Mouse (Mus musculus) embryonic facial prominence, embryonic 15.5 days (tissue): ENCODE measurements around the gene Slc35e3. TPM values are rescaled to one million over a fixed set of nuclear protein-coding genes. Genes with fewer than 3 reads are reported as not detected.
A peak's percentile ranks its signal among the peaks of the same experiment; 100 is the strongest.

Source experiments
- ATAC-seq: fragments of 200-750 bp; cut with Nextera tagmentation; 2 replicates; pipeline ENCODE4 v1.8.0; 2017; ENCODE audit warnings: low read depth, moderate TSS enrichment; ENCODE audit not compliant: insufficient number of reproducible peaks, low FRiP score, low TSS enrichment
- H3K27ac ChIP-seq: fragments of 300-500 bp; sonication (generic); replicated peaks from 2 replicates; pipeline ENCODE4 v1.5.1; 2015; ENCODE audit warnings: mild to moderate bottlenecking, inconsistent platforms
- H3K27me3 ChIP-seq: fragments of 300-500 bp; sonication (generic); 2 replicates; pipeline ENCODE4 v1.6.1; 2015; ENCODE audit warnings: inconsistent platforms
- H3K36me3 ChIP-seq: fragments of 300-500 bp; sonication (generic); 2 replicates; pipeline ENCODE4 v1.6.1; 2015; ENCODE audit warnings: mild to moderate bottlenecking, inconsistent platforms
- H3K4me1 ChIP-seq: fragments of 300-500 bp; sonication (generic); 2 replicates; pipeline ENCODE4 v1.6.1; 2015; ENCODE audit warnings: inconsistent platforms
- H3K4me2 ChIP-seq: fragments of 300-500 bp; sonication (generic); replicated peaks from 2 replicates; pipeline ENCODE4 v1.6.1; 2015; ENCODE audit warnings: mild to moderate bottlenecking, inconsistent platforms
- H3K4me3 ChIP-seq: fragments of 300-500 bp; sonication (generic); replicated peaks from 2 replicates; pipeline ENCODE4 v1.5.1; 2015; ENCODE audit warnings: mild to moderate bottlenecking, inconsistent platforms
- H3K9ac ChIP-seq: fragments of 300-500 bp; sonication (generic); 2 replicates; pipeline ENCODE4 v1.6.1; 2015; ENCODE audit warnings: inconsistent platforms
- H3K9me3 ChIP-seq: fragments of 300-500 bp; sonication (generic); replicated peaks from 2 replicates; pipeline ENCODE4 v1.6.1; 2016; ENCODE audit warnings: inconsistent platforms
- WGBS: fragments of 180-500 bp; shearing (Covaris S2); methylation state at CpG from one replicate; pipeline ENCODE4 v1.1.7; 2015; 5-methylcytosine and 5-hydroxymethylcytosine counted together
- polyA plus RNA-seq: library from polyadenylated mRNA; unstranded; fragments of >200 nt; fragmentation: Nextera tagmentation; extraction: Ambion mirVana; gene quantifications from 2 replicates; pipeline ENCODE4 v1.2.1, GENCODE M21; 2015

Gene Slc35e3
- polyA plus RNA-seq, result 20.9 and 22.7 TPM in 2 replicates

DNA sequence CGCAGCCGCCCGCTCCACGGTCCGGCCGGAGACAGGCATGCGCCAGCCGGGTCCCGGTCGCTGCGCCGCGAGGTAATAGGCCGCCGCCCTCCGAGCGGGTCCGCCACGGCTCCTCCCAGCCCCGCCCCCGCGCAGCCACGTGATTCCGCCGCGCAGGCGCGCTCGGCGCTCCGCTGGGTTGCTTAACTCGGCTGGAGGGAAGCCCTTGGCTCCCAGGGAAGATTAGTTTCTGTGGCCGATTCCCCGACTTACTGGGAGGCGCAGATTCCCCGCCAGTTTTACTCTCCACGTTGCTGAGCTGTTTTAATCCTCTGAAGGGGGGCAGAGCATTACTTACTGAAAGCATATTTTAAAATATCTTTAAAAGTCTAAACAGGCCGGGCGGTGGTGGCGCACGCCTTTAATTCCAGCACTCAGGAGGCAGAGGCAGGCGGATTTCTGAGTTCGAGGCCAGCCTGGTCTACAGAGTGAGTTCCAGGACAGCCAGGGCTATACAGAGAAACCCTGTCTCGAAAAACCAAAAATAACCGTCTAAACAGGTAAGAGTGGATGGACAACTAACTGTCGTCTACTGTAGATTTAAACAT is at the start of gene Slc35e3:
Slc35e3 (minus strand) TSS at position 69 of the 587 bp plus-strand sequence.
- Histone ChIP-seq H3K4me2 (peak within 1 kb of the TSS; percentile 80), H3K36me3 (peaks cover 24% of the 10 kb centered on the region), H3K9ac (peak within 1 kb of the TSS; percentile 47), H3K27me3 (no peaks in the 10 kb centered on the region), H3K9me3 (no peaks in the 10 kb centered on the region), H3K4me1 (peaks cover 8% of the 10 kb centered on the region), H3K4me3 (peak within 1 kb of the TSS; percentile 52), H3K27ac (peak within 1 kb of the TSS; percentile 84)
- WGBS, result 13% methylated on average over 46 of the region's 46 CpGs
- ATAC-seq, result peak; percentile 94

DNA sequence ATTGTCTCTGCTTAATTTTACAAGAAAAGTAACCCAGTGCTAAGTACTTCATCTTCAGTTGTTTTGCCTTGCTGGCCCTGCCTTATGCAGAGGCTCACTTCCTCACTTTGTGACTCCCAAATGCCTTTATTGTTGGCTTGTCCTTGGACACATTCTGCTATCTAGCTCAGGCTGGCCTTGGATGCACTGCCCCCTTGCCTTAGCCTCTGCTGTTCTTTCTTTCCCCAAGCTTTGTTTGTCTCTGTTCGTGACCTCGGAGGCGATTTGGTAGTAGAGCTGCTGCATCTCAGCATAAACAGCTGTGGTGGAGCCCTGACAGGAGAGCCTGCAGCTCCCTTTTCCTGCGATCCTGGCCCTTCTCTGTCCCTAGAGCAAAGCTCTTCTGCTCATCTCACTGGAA is 49.0 kb upstream of the Slc35e3 start:
- Histone ChIP-seq H3K9ac (no peak overlapping the region), H3K36me3 (no peaks in the 10 kb centered on the region), H3K9me3 (no peaks in the 10 kb centered on the region), H3K4me1 (peaks cover 20% of the 10 kb centered on the region), H3K27ac (no peak overlapping the region), H3K27me3 (no peaks in the 10 kb centered on the region), H3K4me2 (no peak overlapping the region), H3K4me3 (no peak overlapping the region)
- no peak for ATAC-seq
- WGBS, result 89% methylated on average over 4 of the region's 4 CpGs

DNA sequence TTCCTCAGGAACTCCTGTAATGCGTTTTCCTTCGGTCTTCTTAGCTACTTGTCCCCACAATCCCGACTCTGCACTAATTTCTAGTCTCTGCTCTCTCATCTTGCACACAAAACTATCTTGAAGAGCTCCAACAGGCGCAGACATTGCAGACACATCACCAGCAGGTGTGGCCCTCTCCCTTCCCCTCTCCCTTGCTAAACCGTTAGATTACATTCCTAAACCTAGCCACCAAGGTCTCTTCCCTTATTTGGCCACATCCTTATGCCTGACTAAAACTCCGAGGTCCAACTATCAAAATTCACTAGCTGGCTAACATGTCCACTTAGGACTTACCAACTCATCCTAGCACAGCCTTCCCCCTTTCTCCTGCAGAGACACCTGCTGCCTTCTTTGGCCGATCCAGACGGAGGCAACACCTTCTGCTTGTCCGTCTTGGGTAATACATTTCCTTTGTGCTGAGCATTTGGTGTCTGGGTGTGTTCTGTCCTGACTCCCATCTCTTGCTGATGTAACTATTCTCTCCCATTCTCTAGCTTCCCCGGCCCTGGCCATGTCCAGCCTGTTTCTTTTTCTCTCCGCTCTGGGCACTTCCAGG is 47.4 kb upstream of the Slc35e3 start:
- H3K4me2 ChIP-seq, result peak overlapping the region; percentile 57; the same call in 1 of the 2 replicates
- ATAC-seq, result no peak
- 69% methylated on average over 11 of the region's 11 CpGs for WGBS
- H3K27ac ChIP-seq, result no peak overlapping the region
- no peaks in the 10 kb centered on the region for H3K27me3 ChIP-seq
- H3K9me3 ChIP-seq, result no peaks in the 10 kb centered on the region
- no peak overlapping the region for H3K4me3 ChIP-seq
- H3K9ac ChIP-seq, result no peak overlapping the region
- peaks cover 20% of the 10 kb centered on the region for H3K4me1 ChIP-seq
- H3K36me3 ChIP-seq, result 0 out of 2 replicates have a peak, but pooled peaks cover under 1% of the 10 kb centered on the region

DNA sequence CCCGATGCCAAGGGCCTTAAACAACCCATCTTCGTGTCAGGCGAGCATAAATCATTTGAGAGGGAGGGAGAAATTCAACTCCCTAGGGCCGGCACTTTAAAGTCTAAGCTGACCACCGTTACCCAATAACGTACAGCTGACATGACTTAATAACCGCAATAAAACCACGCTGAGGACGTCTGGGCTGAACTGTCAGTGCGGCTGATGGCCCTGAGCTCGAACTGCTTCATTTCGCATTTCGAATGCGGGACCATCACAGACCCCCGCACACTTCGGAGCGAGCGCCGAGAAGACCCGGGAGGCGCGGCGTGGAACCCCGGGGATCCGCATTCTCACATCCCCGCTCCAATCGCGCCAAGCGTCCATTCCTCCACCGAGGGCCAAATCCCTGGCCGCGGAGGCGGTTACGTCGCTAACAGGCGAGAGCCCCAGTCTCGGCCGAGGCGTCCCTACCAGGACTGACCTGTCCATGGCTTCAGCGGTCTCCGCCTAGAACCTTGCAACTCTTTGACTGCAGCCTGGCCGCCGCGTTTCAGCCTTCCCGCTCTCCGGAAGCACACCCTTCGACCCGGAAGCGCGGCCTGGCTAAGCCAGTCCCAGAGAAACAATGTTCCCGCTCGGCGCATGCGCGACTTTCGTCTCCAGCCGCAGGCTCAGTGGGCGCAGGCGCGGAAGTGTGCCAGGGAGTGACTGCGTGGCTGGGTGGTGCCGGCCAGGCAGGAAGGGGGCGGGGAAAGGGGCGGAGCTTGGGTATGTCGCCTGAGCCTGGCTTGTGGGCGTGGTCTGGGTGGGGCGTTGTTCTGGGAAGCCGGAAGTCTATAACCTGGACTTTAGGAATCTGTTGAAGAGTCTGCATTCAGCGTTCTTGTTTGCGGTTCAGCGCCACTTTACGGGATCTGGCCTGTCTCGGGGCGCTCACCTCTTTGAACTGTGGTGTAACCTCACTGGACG is 46.3 kb upstream of the Slc35e3 start, which contains the start of gene Nup107:
Nup107 (minus strand) TSS at position 565 of the 951 bp plus-strand sequence.
- no peaks in the 10 kb centered on the region for H3K9me3 ChIP-seq
- peak; percentile 98 for ATAC-seq
- WGBS, result under 1% methylated on average over 75 of the region's 75 CpGs

DNA sequence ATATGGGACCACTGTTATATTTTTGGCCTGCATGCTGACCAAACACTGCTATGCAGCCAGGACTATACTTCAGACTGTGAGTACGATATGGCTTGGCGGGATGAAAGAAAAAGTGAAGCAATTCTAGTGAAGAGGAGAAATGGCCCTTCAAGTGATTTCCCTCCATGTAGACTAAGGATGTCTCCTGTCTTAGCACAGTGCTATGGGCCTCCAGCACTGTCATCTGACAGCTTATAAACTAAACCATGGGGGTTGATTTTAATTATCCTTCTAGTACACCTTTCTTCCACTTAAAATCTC is 45.0 kb upstream of the Slc35e3 start:
- ATAC-seq, result no peak
- Histone ChIP-seq H3K4me3 (peak overlapping the region; percentile 97; the same call in 1 of the 2 replicates), H3K4me1 (peaks cover 20% of the 10 kb centered on the region), H3K9me3 (no peaks in the 10 kb centered on the region), H3K36me3 (peaks cover 21% of the 10 kb centered on the region), H3K27me3 (no peaks in the 10 kb centered on the region), H3K27ac (no peak overlapping the region), H3K4me2 (peak overlapping the region; percentile 69), H3K9ac (0 out of 2 replicates have a peak overlapping the region, but pooled peaks have one; percentile 76)
- 89% methylated on average over 2 of the region's 2 CpGs for WGBS

More for the DNA sequence above, 46.3 kb upstream of the Slc35e3 start, which contains the start of gene Nup107:
- H3K4me1 ChIP-seq, result peaks cover 20% of the 10 kb centered on the region
- peak within 1 kb of the TSS; percentile 76 for H3K9ac ChIP-seq
- H3K36me3 ChIP-seq, result peaks cover 9% of the 10 kb centered on the region; the same call in 1 of the 2 replicates
- peak within 1 kb of the TSS; percentile 97 for H3K4me3 ChIP-seq
- H3K27ac ChIP-seq, result peak within 1 kb of the TSS; percentile 89
- H3K27me3 ChIP-seq, result no peaks in the 10 kb centered on the region
- peak within 1 kb of the TSS; percentile 69 for H3K4me2 ChIP-seq

DNA sequence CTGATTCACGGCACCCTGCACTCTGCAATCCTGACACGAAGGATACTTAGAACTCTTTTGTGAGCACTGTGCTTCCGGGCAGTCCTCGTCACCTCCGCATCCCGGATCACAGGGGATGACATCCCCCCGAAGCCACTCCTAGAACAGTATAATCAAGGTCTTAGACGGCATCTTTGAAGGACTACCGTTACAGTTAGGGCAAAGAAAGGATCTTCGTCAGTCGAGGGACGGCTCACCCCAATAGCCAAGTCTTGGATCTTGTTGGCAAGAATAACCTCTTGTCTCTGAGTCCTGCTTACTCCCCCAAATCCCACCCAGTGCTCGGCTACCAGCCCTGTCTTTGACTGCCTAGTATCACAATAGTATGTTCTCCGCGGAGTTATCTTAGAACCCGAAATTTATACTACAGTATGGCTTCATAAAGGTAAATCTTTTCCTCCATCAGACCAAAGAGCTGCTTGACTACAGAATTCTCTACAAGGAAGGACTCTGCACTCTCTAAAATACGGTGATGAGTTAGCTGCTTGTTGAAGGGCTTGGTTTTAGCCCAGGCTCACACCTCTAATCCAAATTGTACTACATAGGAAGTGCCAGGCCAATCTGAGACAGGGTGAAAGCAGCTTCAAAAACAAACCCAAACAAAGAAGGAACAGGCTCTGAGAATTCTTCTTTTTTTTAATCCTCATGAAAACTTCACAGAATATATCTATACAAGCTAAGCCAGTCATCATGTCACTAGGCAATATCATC is 44.4 kb upstream of the Slc35e3 start:
- no peaks in the 10 kb centered on the region for H3K27me3 ChIP-seq
- no peak for ATAC-seq
- no peak overlapping the region for H3K4me3 ChIP-seq
- H3K9ac ChIP-seq, result no peak overlapping the region
- H3K36me3 ChIP-seq, result peaks cover 26% of the 10 kb centered on the region
- no peak overlapping the region for H3K27ac ChIP-seq
- no peak overlapping the region for H3K4me2 ChIP-seq
- WGBS, result 90% methylated on average over 17 of the region's 17 CpGs
- H3K4me1 ChIP-seq, result peaks cover 20% of the 10 kb centered on the region
- no peaks in the 10 kb centered on the region for H3K9me3 ChIP-seq

DNA sequence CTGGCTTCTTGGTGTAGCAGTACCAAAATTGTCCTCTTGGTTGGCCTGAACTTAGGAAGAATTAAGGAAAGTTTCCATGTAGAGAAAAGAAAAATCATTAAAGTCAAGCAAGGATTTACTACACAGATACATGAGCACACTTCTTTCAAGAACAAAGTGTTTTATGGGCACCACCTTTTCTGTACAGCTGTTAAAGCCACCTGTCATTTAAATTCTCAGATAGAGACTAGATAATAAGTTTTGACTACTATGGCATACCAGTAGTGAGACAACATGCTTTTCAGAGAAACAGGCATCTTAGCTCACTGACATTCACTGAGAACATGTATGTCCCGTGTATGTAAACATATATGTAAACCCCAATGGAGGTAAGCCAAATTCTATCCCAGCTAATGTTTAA is 43.8 kb upstream of the Slc35e3 start:
- 91% methylated on average over 1 of the region's 1 CpGs for WGBS
- Histone ChIP-seq H3K4me3 (no peak overlapping the region), H3K9me3 (no peaks in the 10 kb centered on the region), H3K27ac (no peak overlapping the region), H3K4me1 (peaks cover 20% of the 10 kb centered on the region), H3K9ac (no peak overlapping the region), H3K27me3 (no peaks in the 10 kb centered on the region), H3K36me3 (peaks cover 30% of the 10 kb centered on the region), H3K4me2 (no peak overlapping the region)
- ATAC-seq, result no peak

DNA sequence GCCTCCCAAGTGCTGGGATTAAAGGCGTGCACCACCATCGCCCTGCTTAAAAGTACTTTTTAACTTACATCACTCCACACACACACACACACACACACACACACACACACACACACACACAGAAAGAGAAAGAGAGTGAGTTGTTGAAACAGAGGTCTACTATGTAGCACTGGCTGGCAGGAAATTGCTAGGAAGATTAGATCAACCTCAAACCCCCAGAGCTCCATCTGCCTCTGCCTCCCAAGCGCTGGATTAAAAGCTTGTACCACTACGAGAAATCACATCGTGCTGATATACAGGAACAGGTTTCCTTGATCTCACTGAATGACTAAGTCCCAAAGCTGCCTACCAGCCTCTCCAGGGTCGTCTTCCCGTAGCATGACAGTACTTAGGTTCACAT is 38.5 kb upstream of the Slc35e3 start:
- no peaks in the 10 kb centered on the region for H3K9me3 ChIP-seq
- ATAC-seq, result no peak
- no peak overlapping the region for H3K4me2 ChIP-seq
- H3K36me3 ChIP-seq, result peaks cover 72% of the 10 kb centered on the region
- H3K27ac ChIP-seq, result no peak overlapping the region
- H3K9ac ChIP-seq, result no peak overlapping the region
- no peak overlapping the region for H3K4me3 ChIP-seq
- no peaks in the 10 kb centered on the region for H3K4me1 ChIP-seq
- 89% methylated on average over 7 of the region's 7 CpGs for WGBS
- no peaks in the 10 kb centered on the region for H3K27me3 ChIP-seq

DNA sequence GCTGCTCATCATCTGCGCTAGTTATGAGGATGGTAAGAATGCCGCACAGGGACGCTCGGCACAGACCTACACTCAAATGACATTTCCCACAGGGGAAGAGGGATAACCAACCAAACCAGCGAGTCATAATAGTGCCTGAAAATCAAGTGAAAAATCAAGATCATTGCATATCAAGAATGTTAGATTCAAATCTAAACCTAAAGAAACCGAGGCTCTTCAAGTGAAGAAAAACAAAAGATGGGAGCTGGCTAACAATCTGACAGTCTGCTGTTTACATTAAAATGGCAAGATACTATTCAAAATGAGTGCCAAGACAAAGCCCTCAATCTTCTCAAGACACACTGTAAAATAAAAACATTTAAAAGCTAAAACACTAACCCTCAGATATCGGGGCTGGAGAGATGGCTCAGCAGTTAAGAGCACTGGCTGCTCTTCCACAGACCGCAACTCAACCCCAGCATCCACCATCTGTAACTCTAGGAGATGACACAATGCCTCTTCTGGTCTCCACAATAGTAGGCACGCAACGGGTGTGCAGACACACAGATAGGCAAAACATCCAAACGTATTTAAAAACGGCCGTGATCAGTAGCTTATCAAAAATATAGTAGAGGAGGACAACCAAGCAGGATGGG is 37.7 kb upstream of the Slc35e3 start:
- H3K4me3 ChIP-seq, result no peak overlapping the region
- ATAC-seq, result no peak
- H3K4me2 ChIP-seq, result no peak overlapping the region
- 96% methylated on average over 13 of the region's 13 CpGs for WGBS
- H3K4me1 ChIP-seq, result no peaks in the 10 kb centered on the region
- no peak overlapping the region for H3K27ac ChIP-seq
- H3K27me3 ChIP-seq, result no peaks in the 10 kb centered on the region
- H3K9me3 ChIP-seq, result no peaks in the 10 kb centered on the region
- peaks cover 76% of the 10 kb centered on the region for H3K36me3 ChIP-seq
- no peak overlapping the region for H3K9ac ChIP-seq

DNA sequence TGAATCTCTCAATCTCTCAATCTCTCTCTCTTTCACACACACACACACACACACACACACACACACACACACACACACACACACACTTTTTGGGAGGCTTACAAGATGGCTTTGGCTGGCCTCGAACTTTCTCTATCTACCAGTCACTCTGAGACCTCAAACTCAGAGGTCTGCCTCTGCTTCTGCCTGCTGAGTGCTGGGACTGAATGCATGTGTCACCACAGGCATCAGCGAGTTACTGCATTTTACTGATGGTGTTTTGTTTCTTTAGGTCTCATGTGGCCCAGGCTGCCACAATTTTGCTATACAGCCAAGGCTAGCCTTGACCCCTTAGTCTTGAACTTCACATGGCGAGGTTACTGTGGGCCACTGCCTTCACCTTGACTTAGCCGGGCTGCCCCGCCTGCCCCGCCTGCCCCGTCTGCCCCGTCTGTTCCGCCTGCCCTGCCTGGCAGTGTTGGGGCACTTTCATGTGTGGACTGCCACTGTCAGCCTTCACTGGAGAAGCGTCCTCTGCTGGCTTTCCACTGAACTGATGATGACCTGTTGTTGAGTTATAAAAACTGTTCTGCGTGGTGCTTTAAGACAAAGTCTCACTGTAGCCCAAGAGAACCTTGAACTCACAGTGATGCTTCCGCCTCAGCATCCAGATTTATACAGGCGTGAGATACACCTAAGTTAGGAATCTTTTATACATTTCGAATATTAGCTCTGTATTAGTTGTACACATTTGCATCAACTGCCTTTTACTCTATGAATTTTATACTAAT is 36.5 kb upstream of the Slc35e3 start:
- ATAC-seq, result no peak
- H3K27me3 ChIP-seq, result no peaks in the 10 kb centered on the region
- H3K36me3 ChIP-seq, result peaks cover 80% of the 10 kb centered on the region
- H3K9me3 ChIP-seq, result no peaks in the 10 kb centered on the region
- H3K9ac ChIP-seq, result no peak overlapping the region
- H3K4me3 ChIP-seq, result no peak overlapping the region
- 92% methylated on average over 14 of the region's 14 CpGs for WGBS
- H3K27ac ChIP-seq, result no peak overlapping the region
- no peak overlapping the region for H3K4me2 ChIP-seq
- no peaks in the 10 kb centered on the region for H3K4me1 ChIP-seq
